Mouse (Mus musculus): ENCODE measurements at regions not wholly inside any gene's neighbourhood (a gene's known extent, or its start where the extent isn't known, plus 50 kb on each side); places are given as distances from the start of the nearest gene placed in this dataset.
A peak's percentile ranks its signal among the peaks of the same experiment; 100 is the strongest.

- no peak for DNase-seq
Measured at GRCm38 (mm10) chr5:112110306-112110969, 141.9 kb downstream of the Cryba4 start.

GRCm38 (mm10) chr5:112120766-112121165, 131.6 kb downstream of the Cryba4 start:
- no peak for DNase-seq

- no peak for DNase-seq
Measured at GRCm38 (mm10) chr5:112121554-112121953, 130.8 kb downstream of the Cryba4 start.

GRCm38 (mm10) chr5:112122581-112122980, 129.7 kb downstream of the Cryba4 start:
- no peak for DNase-seq

GRCm38 (mm10) chr5:112127171-112127570, 125.1 kb downstream of the Cryba4 start:
- no peak for DNase-seq

GRCm38 (mm10) chr5:112132746-112133145, 119.6 kb downstream of the Cryba4 start:
- DNase-seq: no peak

- DNase-seq: no peak
Measured at GRCm38 (mm10) chr5:112133688-112134573, 118.4 kb downstream of the Cryba4 start.

- DNase-seq: no peak
Measured at GRCm38 (mm10) chr5:112136646-112137045, 115.7 kb downstream of the Cryba4 start.

GRCm38 (mm10) chr5:112138246-112138645, 114.1 kb downstream of the Cryba4 start:
- peak; percentile 13 for DNase-seq

GRCm38 (mm10) chr5:112142731-112143130, 109.6 kb downstream of the Cryba4 start:
- no peak for DNase-seq

- DNase-seq: no peak
Measured at GRCm38 (mm10) chr5:112143993-112144621, 108.2 kb downstream of the Cryba4 start.

- peak; percentile 74 for DNase-seq
Measured at GRCm38 (mm10) chr5:112153675-112154085, 98.6 kb downstream of the Cryba4 start.

GRCm38 (mm10) chr5:112154650-112155049, 97.7 kb downstream of the Cryba4 start:
- DNase-seq: no peak

GRCm38 (mm10) chr5:112155051-112155450, 97.3 kb downstream of the Cryba4 start:
- no peak for DNase-seq

GRCm38 (mm10) chr5:112156005-112156404, 96.3 kb downstream of the Cryba4 start:
- DNase-seq: no peak

- DNase-seq: no peak
Measured at GRCm38 (mm10) chr5:112166410-112167175, 85.7 kb downstream of the Cryba4 start.

GRCm38 (mm10) chr5:112167790-112168189, 84.5 kb downstream of the Cryba4 start:
- no peak for DNase-seq

GRCm38 (mm10) chr5:112171325-112171724, 81.0 kb downstream of the Cryba4 start:
- DNase-seq: peak; percentile 6

- DNase-seq: peak; percentile 41
Measured at GRCm38 (mm10) chr5:112179213-112180057, 72.9 kb downstream of the Cryba4 start.

GRCm38 (mm10) chr5:112182775-112183174, 69.5 kb downstream of the Cryba4 start:
- peak; percentile 19 for DNase-seq

- no peak for DNase-seq
Measured at GRCm38 (mm10) chr5:112195667-112196066, 56.7 kb downstream of the Cryba4 start.
